Mouse (Mus musculus) 416B (cell line): Measurements from ENCODE around the gene Fmo5.

Experiments used
- DNase-seq: peaks from one replicate; pipeline ENCODE4 v3.0.0; 2011; ENCODE audit warnings: low read depth

Fmo5 gene

GRCm38 (mm10) chr3:97628391-97629001 lies at the start of gene Fmo5:
Gene Fmo5, plus strand, starts transcription at chr3:97628804.
- DNase-seq, result no peak

- peak; percentile 79 for DNase-seq
Observed at GRCm38 (mm10) chr3:97585383-97586160, 43.0 kb upstream of the Fmo5 start.

DNA sequence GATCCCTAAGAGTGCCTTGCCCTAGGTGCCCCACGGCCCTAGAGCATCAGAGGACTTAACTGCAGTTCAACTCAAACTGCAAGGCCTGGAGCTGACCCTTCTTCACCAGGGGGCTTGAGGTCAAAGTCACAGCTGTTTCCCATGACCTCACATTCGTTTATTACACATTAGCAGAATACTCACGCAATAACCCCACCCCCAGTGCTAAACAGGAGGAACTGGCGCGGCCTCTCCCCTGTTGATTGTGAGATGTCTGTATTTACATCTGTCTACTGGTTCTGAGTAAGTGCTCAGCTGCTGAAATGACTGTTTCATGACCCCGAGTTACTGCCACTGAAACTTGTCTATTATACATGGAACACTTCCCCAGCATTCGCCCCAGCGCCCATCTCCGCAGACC lies 40.9 kb upstream of the Fmo5 start:
- no peak for DNase-seq

DNA sequence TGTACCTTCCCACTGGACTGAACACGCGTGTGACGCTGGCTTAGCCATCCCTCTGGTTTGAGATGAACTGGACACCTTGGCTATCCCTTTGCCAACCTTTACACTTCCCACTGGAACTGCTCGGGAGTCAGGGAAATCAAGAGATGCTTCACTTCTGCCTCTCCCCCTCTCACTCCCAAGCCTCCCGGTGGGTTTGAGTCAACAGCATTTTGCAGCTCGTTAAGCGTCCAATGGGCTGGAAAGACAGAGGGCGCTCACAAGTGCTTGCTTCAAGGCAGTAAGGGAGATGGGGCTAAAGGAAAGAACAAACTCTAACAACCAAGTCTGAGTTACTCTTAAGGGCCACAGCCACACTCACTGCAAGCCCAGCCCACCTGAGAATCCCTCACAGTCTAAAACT lies 37.9 kb upstream of the Fmo5 start:
- no peak for DNase-seq

DNA sequence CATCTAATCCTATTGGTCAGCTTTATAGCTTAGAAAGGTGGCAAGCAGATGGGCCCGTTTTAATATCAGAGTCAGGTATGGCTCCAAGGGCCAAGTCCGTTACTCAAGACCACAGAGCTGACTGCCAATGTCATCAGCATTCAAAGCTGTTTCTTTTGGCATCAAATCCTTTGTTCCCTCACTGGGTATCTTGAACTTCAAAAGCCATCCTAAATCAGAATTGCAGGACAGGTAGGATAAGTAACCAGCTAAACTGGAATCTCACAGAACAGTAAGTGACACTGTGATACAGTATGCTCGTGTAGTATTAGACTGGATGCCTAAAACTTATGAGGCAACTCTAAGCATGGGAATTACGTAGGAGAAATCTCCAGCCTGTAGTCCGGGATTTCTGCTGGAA lies 35.5 kb upstream of the Fmo5 start:
- no peak for DNase-seq

GRCm38 (mm10) chr3:97594140-97594539 lies 34.5 kb upstream of the Fmo5 start:
- DNase-seq, result peak; percentile 26

DNA sequence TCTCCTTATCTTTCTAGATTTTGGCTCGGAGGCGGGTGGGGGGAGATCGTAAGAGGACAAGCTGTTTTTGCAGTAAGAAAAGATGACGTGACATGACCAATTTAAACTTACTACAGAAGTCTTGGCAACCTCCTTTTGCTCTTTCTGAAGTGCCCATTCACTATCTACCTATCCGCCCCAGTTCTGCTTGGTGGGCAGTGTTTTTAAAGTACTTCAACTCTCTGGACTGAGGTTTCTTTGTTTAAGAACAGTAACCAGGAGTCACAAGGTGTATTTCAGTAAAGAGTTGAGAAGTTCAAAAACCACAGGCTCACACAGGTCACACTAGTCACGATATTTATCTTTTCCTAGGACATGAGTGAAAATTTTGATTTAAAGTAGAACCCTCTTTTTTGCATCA lies 33.5 kb upstream of the Fmo5 start:
- DNase-seq, result no peak

DNA sequence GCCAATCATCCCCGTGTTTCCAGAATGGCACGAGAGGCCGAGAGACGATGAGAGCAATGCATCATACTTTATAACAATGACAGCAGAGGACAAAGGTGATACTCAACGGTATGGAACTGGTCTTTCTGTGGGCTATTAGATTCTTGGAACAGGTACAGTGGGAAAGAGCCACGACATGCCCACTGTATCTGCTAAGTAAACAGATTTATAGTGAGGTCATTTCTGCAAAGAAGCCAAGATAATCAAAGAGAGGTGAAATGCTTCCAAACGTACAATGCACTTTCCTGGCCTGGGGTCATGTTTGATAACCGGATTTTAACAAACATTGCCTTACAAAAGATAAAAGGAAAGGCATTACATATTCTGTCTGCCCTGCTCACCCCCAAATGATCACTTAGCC lies 31.8 kb upstream of the Fmo5 start:
- DNase-seq, result no peak

DNA sequence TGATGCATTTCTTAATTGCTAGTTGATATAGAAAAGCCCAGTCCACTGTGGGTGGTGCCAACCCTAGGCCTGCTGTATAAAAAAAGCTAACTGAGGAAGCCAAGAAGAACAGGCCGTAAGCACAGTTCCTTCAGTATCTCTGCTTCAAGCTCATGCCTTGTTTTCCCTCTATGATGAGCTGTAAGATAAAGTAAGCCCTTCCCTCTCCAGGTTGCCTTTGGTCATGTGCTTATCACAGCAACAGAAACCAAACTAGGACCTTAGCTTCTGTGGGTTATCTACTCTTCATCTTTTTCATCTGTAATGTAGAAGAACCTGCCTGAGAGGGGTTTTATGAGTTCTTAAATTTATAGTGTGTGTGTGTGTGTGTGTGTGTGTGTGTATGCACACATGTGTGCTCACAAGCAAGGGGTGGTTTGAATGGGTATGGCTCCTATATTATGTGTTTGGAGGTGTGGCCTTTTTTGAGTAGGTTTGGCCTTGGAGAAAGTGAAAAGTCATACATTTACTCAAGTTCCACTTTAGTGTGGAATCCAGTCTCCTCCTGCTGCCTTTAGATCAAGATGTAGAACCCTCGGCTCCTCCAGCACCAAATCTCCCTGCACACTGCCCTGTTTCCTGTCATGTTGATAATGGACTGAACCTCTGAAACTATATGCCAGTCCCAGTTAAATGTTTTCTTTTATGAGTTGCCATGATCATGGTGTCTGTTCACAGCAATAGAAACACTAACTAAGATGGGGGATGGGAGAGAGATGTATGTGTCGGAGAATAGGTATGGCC lies 28.4 kb upstream of the Fmo5 start:
- no peak for DNase-seq

DNA sequence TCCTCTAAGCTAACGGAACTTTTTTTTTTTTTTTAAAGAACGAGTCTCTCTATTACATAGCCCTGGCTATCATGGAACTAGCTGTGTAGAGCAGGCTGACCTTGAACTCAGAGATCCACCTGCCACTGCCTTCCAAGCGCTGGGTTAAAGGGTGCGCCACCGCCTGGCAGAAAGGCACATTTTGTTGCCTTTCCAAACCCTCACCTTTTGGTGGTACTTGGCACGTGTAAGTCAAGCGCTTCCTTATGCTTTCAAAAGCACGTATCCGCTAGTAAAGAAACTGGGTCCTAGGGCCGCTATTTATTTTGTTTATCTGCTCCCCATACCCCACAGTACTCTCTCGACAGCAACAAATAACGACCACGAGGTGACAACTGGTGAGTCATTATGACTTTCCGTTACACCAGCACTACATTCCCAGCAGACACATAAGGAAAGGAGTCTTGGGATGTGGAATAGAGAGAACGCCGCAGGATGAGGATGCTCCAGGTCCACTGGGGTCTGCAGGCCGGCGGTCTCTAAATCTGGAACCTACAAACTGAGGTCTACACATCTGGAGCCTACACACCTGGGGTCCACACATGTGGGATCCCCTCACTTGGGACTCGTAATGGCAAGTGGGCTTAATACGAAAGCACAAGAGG lies 19.3 kb upstream of the Fmo5 start:
- peak; percentile 82 for DNase-seq

- DNase-seq, result peak; percentile 88
Observed at GRCm38 (mm10) chr3:97609845-97610410, 18.7 kb upstream of the Fmo5 start, which contains the start of gene Chd1l. Gene Chd1l, minus strand, starts transcription at chr3:97610203.

DNA sequence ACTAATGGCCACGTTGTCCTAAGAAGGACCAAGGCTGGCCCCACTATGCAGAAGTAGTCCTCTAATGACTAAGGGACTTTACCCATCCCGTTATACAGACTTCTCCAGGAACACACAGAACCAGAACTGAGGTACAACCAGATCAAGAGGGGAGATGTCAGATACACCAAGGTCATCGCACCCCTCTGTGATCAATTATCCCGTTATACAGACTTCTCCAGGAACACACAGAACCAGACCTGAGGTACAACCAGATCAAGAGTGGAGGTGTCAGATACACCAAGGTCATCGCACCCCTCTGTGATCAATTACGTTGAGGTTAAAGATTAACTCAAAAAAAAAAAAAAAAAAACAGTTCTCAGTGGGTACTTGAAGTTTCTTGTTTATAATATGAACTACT lies 17.6 kb upstream of the Fmo5 start:
- DNase-seq, result no peak

GRCm38 (mm10) chr3:97615154-97615553 lies 13.4 kb upstream of the Fmo5 start:
- DNase-seq, result no peak

DNA sequence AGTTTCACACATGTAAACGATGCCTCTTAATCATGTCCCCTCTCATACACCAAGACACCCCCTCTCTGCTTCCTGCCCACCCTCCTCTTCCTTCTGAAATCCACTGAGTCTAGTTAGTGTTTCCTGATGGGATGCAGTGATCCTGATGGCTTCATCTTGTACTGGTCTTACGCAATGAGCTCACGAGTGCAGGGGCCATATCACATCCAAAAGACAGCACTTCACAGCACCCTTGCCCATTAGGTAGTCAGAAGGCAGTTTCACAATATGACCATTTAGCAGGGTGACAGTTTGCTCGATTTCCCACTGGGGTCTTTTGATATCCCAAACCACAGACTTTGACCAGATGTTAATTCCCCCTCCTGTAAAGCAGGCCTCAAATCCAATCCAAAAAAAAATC lies 12.7 kb upstream of the Fmo5 start:
- DNase-seq, result peak; percentile 19

DNA sequence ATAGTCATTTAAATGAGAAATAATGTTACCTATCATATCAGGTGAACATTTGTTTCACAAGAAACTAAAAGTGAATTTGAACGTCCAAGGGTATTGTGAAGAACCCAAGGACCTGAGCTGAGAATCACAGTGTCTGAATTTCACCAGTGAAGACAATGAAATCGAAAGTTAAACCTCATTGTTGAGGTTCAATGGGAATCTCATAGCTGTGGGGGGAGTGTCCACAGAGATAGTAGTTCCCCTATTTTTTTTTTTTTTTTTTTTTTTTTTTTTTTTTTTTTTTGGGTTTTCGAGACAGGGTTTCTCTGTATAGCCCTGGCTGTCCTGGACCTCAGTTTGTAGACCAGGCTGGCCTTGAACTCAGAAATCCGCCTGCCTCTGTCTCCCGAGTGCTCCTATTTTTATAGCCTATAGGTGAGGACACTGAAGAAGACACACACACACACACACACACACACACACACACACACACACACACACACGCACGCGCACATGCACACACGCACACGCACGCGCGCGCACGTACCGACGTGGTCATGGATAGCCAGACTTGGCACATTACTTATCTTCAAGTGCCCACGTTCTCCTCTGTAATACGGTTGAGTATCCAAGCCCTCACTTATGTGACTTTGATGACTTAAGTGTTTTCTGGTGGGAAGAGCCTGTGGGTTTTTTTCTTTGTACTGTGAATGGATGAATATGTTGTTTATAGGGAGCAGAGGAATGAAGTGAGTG lies 11.3 kb upstream of the Fmo5 start:
- no peak for DNase-seq

- no peak for DNase-seq
Observed at GRCm38 (mm10) chr3:97617899-97618298, 10.7 kb upstream of the Fmo5 start.

DNA sequence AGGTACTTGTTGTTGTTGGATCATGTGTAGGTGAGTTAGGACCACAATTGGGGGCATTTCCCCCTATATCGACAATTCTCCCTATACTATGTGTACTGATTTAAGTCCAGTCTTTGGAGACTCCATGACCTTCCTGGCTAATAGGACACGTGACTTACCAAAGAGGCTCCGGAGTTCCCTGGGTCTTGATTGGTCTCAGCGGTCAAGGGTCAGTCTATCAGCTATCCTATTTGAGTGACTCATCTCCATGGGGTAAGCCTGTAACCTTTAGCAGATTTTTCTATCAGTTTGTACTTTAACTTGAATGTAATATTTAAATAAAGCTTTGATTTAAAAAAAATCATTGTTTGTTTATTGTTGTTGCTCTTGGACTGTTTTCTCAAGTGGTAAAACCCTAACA lies 7.9 kb upstream of the Fmo5 start:
- DNase-seq, result no peak

DNA sequence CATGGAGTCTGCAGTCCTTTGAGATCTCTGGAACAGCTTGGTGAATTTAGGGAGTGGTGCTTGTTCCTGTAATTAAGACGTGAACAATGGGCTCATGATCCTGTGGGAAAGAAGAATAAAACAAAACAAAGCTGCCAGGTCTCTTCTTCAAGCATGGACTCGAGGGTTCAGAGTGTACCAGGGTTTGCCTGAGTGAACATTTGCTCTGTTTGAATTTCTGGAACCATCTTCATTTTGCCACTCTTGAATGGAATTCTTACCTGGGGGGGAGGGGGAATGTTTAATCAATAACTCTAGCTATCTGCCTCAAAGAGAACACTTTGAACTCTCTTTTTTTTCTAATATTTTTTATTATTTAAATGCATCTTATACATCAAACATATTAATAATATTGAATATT lies 4.0 kb upstream of the Fmo5 start:
- DNase-seq, result no peak

- peak; percentile 12 for DNase-seq
Observed at GRCm38 (mm10) chr3:97627893-97628292, 711 bp upstream of the Fmo5 start.

DNA sequence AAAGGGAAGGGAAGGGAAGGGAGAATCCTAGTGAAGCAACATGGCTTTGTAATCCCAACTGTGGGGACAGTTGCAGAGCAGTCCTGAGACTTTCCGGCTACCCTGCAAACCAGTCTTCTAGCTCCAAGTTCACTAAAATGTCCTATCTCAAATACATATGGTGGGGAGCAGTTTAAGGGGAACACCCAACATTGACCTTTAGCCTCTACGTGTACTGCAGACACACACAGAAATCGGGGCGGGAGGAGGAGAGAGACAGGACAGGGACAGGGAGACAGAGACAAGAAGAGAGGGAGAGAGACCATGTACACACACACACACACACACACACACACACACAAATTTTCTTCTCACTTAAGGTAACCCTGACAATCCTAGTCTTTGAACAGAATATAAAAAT lies 1.3 kb downstream of the Fmo5 start:
- DNase-seq, result no peak

- no peak for DNase-seq
Observed at GRCm38 (mm10) chr3:97630746-97631145, 2.1 kb downstream of the Fmo5 start.
